Mouse (Mus musculus) forebrain, postnatal 0 days (tissue): Measurements from ENCODE around the gene Sema3b. TPM values are rescaled to one million over a fixed set of nuclear protein-coding genes. Genes with fewer than 3 reads are reported as not detected.
A peak's percentile ranks its signal among the peaks of the same experiment; 100 is the strongest.

Experiments
- ATAC-seq: fragments of 200-750 bp; cut with Nextera tagmentation; 2 replicates; pipeline ENCODE4 v1.8.0; 2017; ENCODE audit warnings: mild to moderate bottlenecking, moderate library complexity
- DNase-seq: peaks from one replicate; pipeline ENCODE4 v3.0.0-alpha.2; 2015
- H3K27ac ChIP-seq: fragments of 300-500 bp; sonication (generic); 2 replicates; pipeline ENCODE4 v1.5.1; 2014; ENCODE audit warnings: low read depth, mild to moderate bottlenecking, antibody characterized with exemption, low read length, moderate library complexity, mixed read lengths
- H3K27me3 ChIP-seq: fragments of 300-500 bp; sonication (generic); 2 replicates; pipeline ENCODE4 v1.6.1; 2014; ENCODE audit warnings: mild to moderate bottlenecking, low read length, mixed read lengths; ENCODE audit not compliant: insufficient read depth
- H3K36me3 ChIP-seq: fragments of 300-500 bp; sonication (generic); 2 replicates; pipeline ENCODE4 v1.6.1; 2014; ENCODE audit warnings: mild to moderate bottlenecking, moderate library complexity; ENCODE audit not compliant: insufficient read depth
- H3K4me1 ChIP-seq: fragments of 300-500 bp; sonication (generic); 2 replicates; pipeline ENCODE4 v1.6.1; 2014; ENCODE audit warnings: antibody characterized with exemption; ENCODE audit not compliant: insufficient read depth
- H3K4me2 ChIP-seq: fragments of 300-500 bp; sonication (generic); 2 replicates; pipeline ENCODE4 v1.6.1; 2014; ENCODE audit warnings: low read depth, mild to moderate bottlenecking, moderate library complexity
- H3K4me3 ChIP-seq: fragments of 300-500 bp; sonication (generic); 2 replicates; pipeline ENCODE4 v1.5.1; 2014; ENCODE audit warnings: low read depth, low read length, mixed read lengths
- H3K9ac ChIP-seq: fragments of 300-500 bp; sonication (generic); 2 replicates; pipeline ENCODE4 v1.6.1; 2014; ENCODE audit warnings: mild to moderate bottlenecking
- H3K9me3 ChIP-seq: fragments of 300-500 bp; sonication (generic); 2 replicates; pipeline ENCODE4 v1.6.1; 2016; ENCODE audit warnings: low read length
- CTCF ChIP-seq: sonication (generic); IDR thresholded peaks from 2 replicates; pipeline ENCODE4 v1.5.1; 2016; ENCODE audit warnings: antibody characterized with exemption, control low read depth, low read depth
- WGBS: fragments of 180-500 bp; shearing (Covaris S2); extraction: QIAGEN DNeasy Blood & Tissue Kit; methylation state at CpG from one replicate; pipeline ENCODE4 v1.1.7; 2014; 5-methylcytosine and 5-hydroxymethylcytosine counted together
- polyA plus RNA-seq: library from polyadenylated mRNA; unstranded; fragments of >200 nt; fragmentation: Nextera tagmentation; extraction: Ambion mirVana; gene quantifications from 2 replicates; pipeline ENCODE4 v1.2.1, GENCODE M21; 2015
- total RNA-seq: library from RNA; depleted of rRNA; stranded (reverse); fragments of >200 nt; gene quantifications from 2 replicates; pipeline ENCODE4 v1.2.3, GENCODE M21; 2014

Gene Sema3b
- total and polyA plus RNA-seq, 2 experiments from 2014 or later: 4.4 to 6.5 TPM

DNA sequence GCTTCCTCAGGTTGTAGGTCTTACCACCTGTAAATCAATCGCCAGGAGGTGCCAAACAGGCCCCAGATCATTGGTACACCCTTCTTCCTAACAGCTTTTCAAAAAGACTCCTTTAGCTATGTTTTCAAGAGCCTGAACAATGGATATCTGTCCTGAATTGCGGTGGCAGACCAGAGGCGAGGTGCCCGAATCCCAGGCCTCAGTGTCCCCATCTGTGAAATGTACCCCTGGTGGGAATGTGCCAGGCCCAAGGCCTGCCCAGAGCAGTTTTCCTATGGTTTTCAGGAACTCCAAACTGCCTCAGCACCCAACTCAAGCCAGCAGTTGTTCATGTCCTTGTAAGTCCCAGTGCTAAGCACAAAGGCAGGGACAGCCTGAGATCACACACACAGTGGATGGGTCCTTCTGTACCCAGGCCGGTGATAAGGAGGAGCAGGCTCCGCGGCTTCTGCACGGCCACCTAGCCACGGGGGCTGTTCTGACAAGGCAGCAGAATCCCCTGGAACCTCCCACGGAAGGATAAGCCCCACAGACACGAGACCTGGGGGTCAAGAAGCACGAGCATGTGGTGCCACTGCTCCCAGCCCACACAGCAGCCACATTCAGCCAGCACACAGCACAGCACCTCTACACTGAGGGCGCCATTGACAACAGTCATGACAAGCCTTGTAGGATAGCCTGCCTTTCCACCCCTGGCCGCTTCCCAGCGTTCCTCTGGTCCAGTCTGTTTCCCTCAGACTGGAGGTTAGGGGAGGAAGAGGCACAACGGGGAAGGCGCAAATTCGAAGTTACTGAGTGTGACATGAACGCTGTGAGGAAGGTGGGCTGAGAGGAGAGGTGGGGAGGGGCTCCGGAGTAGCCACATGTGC is 18.6 kb upstream of the Sema3b start:
- no peaks in the 10 kb centered on the region for H3K27me3 ChIP-seq
- WGBS: 13% methylated on average over 20 of the region's 20 CpGs
- no peaks in the 10 kb centered on the region for H3K36me3 ChIP-seq
- H3K4me3 ChIP-seq: no peak overlapping the region
- ATAC-seq (no peak), DNase-seq (peak; percentile 32)
- H3K27ac ChIP-seq: peak overlapping the region; percentile 90
- peak overlapping the region; percentile 37; the same call in 1 of the 2 replicates for H3K4me2 ChIP-seq
- TF ChIP-seq CTCF: no peak
- H3K4me1 ChIP-seq: peaks cover 53% of the 10 kb centered on the region
- no peaks in the 10 kb centered on the region for H3K9me3 ChIP-seq
- H3K9ac ChIP-seq: peak overlapping the region; percentile 39

DNA sequence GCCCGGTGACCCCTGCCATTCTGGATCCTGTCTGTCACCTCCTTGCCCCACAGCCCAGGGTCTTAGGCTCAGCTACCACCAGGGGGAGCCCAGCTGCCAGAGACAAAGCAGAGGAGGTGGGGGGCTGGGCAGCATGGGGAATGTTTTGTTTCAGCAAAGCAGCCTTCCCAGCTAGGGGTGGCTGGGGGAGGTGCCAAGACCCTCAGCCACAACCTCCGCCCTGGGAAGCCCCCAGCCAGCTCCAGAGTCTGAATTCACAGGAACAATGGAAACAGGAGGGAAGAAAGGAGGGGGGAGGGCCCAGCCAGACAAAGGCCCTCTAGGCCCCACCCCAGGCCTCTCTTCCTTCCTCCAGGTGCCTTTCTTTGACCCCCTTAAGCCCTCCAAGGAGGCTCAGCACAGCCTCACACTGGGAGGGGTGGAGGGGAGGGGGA is 17.8 kb upstream of the Sema3b start:
- Histone ChIP-seq H3K9ac (peak overlapping the region; percentile 39), H3K27ac (peak overlapping the region; percentile 90), H3K36me3 (no peaks in the 10 kb centered on the region), H3K4me3 (no peak overlapping the region), H3K4me1 (peaks cover 45% of the 10 kb centered on the region), H3K27me3 (no peaks in the 10 kb centered on the region), H3K9me3 (no peaks in the 10 kb centered on the region), H3K4me2 (peak overlapping the region; percentile 37)
- WGBS: 0% methylated on average over 2 of the region's 2 CpGs
- TF ChIP-seq CTCF: peak; percentile 97
- DNase-seq: peak; percentile 91
- peak; percentile 84 for ATAC-seq

DNA sequence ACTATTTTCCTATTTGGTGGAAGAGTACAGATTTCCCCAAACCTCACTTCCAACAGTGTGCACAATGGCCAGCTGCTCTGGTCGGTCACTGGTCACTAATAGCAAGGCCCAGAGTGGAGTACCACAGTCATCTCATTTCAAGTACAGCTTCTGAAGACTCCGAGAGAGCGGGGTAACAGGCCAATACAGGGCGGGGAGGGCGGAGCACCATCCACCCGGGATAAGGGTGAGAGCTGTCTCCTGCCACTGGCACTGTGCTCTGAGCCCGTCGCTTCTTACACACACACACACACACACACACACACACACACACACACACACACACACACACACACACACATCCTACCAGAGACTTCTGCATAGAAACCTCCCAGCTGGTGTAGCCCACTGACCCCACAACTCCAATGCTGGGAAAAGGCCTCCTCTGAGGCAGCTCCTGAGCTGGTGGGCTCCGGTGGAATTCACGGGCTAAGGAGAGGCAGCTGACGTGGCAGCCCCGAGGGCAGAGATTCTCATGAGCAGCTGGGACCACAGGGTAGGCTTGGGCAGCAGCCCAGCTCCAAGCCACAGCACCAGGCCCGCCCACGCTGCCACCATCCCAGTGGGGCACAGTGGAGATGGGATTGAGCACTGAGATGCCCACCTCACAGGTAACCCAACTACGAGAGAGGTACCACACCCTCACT is 17.3 kb upstream of the Sema3b start:
- Histone ChIP-seq H3K9ac (peak overlapping the region; percentile 39), H3K27ac (peak overlapping the region; percentile 90), H3K4me1 (peaks cover 40% of the 10 kb centered on the region), H3K36me3 (no peaks in the 10 kb centered on the region), H3K27me3 (no peaks in the 10 kb centered on the region), H3K9me3 (no peaks in the 10 kb centered on the region), H3K4me2 (peak overlapping the region; percentile 37), H3K4me3 (no peak overlapping the region)
- no peak for TF ChIP-seq CTCF
- ATAC-seq (peak; percentile 30), DNase-seq (no peak)
- 22% methylated on average over 15 of the region's 15 CpGs for WGBS

DNA sequence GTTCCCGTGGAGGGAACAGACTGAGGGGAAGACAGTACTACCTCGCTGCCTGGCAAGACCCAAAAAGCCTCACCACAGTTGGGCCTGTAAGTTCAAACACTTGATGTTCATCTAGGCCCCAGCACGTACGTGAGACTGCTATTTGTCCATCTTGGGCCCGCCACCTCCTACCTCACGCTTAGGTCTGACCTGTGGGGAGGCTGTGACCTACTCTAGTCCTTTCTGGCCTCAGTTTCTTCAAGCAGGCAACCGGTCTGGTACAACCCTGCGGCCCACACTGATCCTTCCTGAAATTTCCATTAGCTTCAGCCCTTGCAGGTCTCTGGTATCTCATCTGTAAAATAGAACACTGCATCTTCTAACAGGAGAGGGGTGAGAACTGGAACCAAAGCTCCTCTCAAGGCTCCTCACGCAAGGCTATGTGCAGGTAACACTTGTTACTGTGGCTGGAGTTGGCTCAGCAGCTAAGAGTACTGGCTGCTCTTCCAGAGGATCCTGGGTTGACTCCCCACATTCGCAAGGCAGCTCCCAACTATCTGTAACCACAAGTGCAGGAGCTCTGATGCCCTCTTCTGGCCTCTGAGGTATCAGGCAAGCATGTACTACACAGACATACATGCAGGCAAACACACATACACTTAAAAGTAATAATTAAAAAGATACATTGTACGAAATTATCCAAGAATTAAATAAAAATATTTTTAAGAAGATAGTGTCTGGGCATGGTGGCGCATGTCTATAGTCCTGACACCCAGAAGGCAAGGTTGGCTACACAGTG is 16.5 kb upstream of the Sema3b start:
- Histone ChIP-seq H3K4me3 (no peak overlapping the region), H3K36me3 (no peaks in the 10 kb centered on the region), H3K4me2 (no peak overlapping the region), H3K27me3 (no peaks in the 10 kb centered on the region), H3K9me3 (no peaks in the 10 kb centered on the region), H3K27ac (peak overlapping the region; percentile 90), H3K9ac (no peak overlapping the region), H3K4me1 (peaks cover 34% of the 10 kb centered on the region)
- ATAC-seq (no peak), DNase-seq (no peak)
- TF ChIP-seq CTCF: peak; percentile 52
- 86% methylated on average over 12 of the region's 12 CpGs for WGBS

DNA sequence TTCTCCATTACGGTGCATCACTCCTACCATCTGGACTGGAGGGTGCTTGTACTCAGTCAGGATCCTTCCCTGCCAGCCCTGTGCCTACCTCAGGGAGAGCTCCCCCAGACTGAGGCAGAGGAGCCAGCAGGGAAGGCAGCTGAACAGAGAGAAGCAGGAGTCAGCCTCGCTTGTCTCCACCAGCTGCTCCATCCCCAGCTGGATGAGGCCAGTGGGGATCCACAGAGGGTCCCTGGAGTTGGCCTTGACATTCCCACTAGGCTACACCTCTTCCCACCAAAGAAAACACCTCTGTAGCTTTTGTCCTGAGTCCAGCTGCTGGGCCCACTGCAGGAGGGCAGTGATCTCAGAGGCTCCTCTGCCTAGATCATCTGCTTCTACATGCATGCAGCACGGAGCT is 15.9 kb upstream of the Sema3b start:
- ATAC-seq (no peak), DNase-seq (no peak)
- Histone ChIP-seq H3K9me3 (no peaks in the 10 kb centered on the region), H3K36me3 (peaks cover 3% of the 10 kb centered on the region), H3K4me1 (peaks cover 30% of the 10 kb centered on the region), H3K4me3 (no peak overlapping the region), H3K27ac (0 out of 2 replicates have a peak overlapping the region, but pooled peaks have one; percentile 24), H3K27me3 (no peaks in the 10 kb centered on the region), H3K4me2 (no peak overlapping the region), H3K9ac (no peak overlapping the region)
- 75% methylated on average over 3 of the region's 3 CpGs for WGBS
- TF ChIP-seq CTCF: no peak

DNA sequence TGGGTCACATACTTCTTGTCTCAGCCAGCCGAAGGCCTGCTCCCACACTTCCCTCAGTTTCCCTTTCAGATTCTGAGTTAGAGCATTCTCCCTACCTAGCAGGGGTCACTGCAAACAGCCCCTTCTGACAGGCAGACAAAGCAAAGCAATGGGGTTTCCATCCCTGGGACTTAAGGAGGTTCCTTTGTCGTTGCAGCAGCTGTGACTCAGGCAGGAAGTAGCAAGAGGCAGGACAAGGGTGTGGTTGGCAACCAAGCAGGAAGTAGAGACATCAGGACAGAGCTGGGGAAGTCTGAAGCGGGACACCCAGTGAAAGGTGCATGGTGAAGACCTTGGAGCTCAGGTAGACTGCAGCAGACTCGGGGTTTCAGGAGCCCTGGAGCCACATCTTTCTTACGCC is 15.5 kb upstream of the Sema3b start:
- 0 out of 2 replicates have a peak overlapping the region, but pooled peaks have one; percentile 24 for H3K27ac ChIP-seq
- no peak for TF ChIP-seq CTCF
- peaks cover 7% of the 10 kb centered on the region for H3K36me3 ChIP-seq
- H3K27me3 ChIP-seq: no peaks in the 10 kb centered on the region
- no peaks in the 10 kb centered on the region for H3K9me3 ChIP-seq
- DNase-seq (no peak), ATAC-seq (no peak)
- no peak overlapping the region for H3K4me3 ChIP-seq
- 69% methylated on average over 5 of the region's 5 CpGs for WGBS
- H3K9ac ChIP-seq: no peak overlapping the region
- no peak overlapping the region for H3K4me2 ChIP-seq
- peaks cover 26% of the 10 kb centered on the region for H3K4me1 ChIP-seq
